Mouse (Mus musculus): ENCODE measurements around the gene Cd209g.
"Not testable (repeated sequence)": the region's sequence is repeated elsewhere in the genome, so short reads cannot be mapped to it uniquely, and the experiment has no call there.

Cd209g gene

DNA sequence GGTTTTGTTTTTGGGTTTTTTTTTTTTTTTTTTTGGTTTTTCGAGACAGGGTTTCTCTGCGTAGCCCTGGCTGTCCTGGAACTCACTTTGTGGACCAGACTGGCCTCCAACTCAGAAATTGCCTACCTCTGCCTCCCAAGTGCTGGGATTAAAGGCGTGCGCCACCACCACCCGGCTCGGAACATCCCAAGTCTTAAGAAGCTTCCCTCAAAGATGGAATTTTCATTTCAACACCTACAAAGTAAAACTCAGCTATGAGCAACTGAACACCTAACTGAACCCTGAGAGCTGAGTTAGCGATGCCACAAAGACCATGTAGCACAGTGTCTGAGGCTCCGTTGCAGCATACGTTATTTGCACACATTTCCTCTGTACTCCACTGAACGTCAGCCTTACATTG is at the start of gene Cd209g:
Cd209g (plus strand) TSS at position 301 of the 400 bp plus-strand sequence.
- DNase-seq: no peak

DNA sequence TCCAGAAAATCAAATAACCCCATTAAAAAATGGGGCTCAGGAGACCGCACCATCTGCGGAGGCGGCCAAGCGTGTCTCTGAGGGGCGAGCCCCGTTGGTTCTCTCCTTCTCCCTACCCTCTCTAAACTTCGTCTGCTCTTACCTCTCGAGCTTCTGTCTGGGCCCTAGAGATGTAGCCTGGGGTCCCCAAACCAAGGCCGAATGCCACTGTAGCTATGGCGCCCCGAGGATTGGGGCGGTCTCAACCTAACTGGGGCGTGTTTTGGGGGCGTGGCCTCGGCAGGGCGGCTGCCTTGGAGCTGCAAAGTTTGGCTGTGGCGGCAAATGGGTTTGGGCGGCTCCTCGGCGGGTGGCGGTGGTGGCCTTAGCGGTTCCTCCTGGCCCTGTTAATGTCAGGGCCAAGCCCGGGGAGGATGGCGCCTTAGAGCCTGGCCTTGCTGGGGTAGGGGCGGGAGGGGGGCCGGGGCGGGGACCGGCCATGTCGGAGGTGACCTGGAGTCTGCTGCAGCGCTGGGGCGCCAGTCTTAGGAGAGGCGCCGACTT is 46.6 kb upstream of the Cd209g start:
- DNase-seq: peak; percentile 4

DNA sequence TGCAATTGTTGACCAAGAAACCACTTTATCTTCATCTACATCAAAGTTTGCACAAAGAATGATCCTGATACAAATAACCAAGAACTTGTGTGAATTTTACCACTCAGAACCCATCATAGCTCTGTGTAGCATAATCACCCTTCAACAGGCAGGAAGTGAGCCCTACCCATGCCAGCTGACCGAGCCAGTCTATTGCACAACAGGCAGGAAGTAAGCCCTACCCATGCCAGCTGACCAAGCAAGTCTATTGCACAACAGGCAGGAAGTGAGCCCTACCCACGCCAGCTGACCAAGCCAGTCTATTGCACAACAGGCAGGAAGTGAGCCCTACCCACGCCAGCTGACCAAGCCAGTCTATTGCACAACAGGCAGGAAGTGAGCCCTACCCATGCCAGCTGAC is 45.4 kb upstream of the Cd209g start:
- DNase-seq: not testable (repeated sequence)

DNA sequence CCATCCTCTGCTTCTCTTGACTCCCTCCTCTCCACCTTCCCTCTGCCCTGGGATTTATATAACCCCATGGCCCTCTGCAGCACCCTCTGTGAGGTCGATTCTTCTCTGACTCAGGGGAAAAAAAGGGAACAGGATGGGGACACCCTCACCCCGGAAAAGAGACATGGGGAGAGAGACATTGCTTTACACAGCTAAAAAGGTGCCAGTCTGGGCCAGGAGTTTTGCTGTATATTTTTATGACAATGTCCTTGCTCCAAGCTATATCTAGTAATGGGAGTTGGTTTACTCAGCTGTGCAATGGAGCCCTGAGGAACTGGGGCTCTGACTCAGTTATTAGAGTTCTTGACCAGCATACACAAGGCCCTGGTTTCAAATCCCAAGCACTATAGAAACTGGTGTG is 28.2 kb upstream of the Cd209g start, which contains the start of gene Cd209f:
Cd209f (minus strand) TSS at position 101 of the 400 bp plus-strand sequence.
- DNase-seq: not testable (repeated sequence)

DNA sequence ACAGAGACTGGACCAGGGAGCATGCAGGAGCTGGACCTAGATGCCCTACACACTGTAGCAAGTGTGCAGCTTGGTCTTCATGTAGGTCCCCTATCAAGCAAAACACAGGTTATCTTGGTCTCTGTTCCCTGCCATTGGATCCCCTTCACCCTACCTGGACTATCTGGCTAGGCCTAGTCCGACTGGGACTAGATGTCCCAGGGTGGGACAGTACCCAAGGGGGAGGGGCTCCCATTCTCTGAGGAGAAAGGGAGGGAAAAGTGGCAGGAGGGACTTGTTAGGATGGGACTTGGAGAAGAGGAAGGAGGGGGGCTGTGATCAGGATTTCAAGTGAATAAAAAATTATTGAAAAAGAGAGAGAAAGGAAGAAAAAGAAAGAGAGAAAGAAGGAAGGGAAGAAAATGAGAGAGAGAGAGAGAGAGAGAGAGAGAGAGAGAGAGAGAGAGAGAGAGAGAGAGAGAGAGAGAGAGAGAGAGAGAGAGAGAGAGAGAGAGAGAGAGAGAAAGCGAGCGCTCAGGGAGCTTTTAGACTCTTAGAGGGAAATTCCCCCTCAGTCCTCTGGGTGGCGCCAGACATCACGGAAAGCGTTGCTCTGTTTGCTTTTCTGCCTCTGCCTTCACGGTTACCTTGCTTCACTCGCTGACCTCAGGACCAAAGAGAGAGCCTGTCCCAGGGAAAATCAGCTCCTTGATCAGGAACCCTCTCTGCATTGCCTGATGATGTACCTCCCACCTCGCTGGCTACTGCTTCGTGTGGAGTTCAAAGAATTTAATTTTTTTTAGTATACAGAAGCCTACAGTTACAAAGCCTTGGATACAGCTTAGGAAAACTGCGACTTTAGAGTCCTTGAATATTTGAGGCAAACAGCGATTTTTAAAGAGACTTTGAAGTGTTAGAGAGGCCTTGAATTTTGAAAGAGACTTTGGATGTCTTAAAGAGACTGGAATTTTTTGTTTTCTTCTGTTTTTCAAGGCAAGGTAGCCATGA is 6.1 kb downstream of the Cd209g start:
- DNase-seq: peak; percentile 78

DNA sequence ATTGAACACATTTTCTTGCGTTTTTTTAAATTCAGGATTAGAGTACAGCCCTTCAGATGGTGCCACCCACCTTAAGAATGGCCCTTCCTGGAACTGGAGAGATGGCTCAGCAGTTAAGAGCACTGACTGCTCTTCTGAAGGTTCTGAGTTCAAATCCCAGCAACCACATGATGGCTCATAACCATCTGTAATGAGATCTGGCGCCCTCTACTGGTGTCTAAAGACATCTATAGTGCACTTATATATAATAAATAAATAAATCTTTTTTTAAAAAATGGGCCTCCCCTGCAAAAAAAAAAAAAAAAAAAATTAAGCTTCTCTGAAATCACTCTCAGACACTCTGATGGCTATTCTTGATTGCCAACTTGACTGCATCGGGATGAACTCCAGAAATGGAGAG is 7.8 kb downstream of the Cd209g start:
- no peak for DNase-seq

DNA sequence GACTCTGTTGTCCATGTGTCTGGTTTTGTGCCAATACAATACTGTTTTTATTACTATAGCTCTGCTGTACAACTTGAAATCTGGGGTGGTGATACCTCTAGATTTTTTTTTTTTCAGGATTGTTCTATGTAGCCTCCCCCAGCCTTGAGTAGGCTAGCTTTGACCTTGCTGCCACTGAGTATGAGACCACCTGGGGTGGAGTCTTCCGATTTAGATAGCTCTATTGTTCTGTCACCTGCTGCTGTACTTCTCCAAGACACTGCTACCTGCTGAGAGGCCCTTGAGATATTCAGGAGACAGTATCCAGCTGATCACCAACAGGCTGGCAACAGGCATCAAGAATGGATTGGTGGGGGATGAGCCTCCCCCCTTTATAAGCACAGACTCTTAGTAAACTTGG is 13.4 kb downstream of the Cd209g start:
- DNase-seq: no peak

DNA sequence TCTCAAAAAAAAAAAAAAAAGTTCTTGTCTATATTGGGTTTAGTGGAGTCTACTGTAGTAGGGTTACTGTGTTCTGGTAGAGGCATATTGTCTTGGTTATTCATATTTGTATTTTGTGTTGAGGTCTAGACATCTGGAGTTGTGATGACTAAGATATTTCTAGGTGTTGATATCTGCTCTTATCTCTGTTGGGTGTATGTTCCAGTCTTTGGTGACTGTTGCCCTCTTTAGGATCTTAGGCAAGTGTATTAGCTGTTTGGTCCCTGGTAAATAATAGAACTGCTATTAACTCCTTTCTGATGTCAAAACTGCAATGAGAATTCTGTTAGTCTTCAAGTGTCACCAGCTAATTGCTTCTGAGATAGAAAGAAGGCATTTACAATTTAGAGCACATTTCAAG is 21.0 kb downstream of the Cd209g start:
- no peak for DNase-seq

DNA sequence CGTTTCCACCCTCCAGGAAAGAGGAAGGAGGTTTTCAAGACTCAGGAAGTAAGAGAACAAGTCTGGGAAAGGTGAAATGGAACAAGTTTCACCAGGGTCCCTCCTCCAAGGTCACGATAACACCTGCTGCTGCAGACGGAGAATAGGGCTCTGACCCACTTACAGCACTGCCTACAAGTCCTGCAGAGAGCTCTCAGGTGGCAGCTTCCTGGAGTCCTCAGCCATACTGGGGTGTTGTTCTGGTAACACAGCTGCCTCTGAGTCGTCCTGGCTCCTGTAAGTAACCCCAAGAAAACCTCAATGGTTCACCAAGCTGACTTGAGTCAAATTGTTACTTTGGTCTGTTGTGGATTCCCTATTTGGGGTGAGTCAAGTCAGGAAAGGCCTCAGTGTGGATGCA is 28.9 kb downstream of the Cd209g start:
- no peak for DNase-seq

DNA sequence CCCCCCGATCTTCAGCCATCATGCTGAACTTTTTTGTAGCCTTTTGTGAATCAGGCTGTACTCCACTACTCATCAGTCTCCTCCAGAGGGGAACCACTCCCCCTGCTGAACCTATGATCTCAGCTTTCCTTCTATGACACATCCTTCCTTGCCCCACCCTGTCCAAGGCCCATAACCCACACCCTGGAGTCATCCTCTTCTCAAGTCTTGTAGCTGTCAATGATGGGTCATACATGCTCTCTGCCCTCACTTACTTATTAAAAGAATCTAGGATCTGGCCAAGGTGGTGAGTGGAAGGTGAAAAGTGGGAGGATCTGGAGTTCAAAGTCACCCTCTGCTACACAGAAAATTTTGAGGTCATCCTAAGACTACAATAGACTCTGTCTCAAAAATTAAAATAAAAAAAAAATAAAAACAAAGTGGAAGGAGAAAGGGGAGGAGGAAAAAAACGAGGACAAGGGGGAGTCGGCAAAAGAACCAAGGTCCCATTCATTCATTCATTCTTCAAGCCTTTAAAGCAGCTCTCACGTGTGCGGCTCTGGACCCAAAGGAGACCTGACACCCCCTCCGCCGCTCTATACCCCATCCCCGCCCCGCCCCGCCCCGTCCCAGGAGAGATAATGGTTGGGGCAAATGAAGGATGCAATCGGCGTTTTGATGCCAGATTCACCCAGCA is 31.4 kb downstream of the Cd209g start:
- DNase-seq: peak; percentile 9

DNA sequence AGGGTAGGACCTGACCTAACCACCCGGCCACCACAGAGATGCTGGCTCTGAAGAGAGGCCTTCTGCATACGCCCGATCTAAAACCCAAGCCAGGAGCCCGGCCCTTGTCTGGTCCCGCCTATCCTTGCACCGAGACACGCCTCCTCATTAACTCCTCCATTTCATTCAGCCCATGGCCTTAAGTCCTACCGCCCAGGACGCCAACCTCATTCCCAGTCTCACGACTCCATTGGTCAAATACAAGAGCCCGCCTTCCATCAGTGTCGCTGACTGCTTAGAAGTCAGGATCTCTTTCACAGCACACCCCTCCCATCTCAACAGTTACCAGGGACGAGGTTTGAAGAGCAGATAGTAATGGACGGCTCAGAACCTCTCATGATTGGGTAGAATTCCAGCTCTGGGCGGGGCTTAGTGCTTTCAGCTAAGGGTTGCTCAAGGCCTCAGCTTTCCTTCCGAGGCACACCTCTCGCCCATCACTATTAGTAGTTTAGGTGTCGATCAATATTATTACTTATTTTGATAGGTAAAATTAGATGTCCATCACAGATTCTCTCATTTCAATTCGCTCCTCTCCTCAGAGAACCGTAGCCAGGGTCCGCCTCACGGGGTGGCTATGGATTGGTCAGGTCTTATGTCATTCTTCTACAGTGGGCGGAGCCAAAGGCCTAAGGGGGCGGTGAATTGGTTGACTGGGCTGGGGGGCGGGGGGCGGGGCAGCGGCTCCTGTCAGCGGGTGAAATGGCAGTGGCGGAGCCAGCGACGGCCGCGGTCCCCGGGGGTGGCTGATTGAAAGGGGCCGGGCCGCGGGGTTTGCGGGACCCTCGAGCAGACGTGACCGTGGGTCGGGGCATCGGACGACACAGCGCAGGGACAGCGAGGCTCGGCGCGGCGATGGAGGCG is 32.2 kb downstream of the Cd209g start, which contains the start of gene Evi5l:
Evi5l (plus strand) TSS at position 716 of the 900 bp plus-strand sequence.
- DNase-seq: peak; percentile 100

DNA sequence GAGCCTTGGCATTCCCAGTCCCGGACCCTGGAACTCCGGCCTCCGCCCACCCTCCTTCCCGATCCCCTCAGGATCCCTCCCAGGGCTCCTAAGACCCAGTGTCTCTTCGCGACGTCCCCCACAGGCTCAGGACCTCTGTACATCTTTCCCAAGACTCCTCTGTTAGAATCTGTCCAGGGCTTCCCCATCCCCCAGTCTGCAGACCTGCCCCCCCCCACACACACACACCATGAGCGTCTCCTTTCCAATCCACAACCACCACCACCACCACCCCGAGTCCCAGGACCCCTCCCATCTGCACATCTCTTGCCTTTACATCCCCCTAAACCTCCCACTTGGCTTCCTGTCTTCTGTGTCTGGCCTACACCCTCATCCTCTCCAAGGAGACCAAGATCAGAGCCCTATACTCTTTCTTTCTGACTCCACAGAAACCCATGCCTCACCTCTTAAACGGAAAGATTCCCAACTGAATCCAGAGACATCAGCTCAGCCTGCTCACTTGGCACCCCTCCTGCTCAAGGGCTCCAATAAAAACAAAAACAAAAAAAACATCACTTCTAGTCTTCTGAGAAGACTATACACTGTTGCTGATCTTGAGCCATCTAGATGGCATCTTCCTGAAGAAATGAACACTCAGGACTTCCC is 33.1 kb downstream of the Cd209g start:
- no peak for DNase-seq

DNA sequence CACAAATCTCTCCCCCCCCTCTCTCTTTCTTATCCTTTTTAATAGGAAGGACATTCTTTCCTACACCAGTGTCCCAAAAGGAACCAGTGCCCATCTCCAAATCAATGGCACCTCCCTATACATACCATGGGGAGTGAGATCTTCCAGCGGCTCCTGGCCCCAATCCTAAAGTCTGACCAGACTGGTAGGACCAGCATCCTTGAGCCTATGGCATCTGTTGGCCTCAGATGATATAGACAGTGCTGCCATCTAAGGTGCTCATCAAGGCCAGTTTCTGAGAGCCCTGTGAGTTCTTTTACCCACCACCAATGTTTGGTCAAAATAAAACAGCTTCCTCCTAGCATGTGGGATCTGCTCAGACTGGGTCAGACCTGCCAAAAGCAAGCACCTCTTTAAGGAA is 34.0 kb downstream of the Cd209g start:
- no peak for DNase-seq

DNA sequence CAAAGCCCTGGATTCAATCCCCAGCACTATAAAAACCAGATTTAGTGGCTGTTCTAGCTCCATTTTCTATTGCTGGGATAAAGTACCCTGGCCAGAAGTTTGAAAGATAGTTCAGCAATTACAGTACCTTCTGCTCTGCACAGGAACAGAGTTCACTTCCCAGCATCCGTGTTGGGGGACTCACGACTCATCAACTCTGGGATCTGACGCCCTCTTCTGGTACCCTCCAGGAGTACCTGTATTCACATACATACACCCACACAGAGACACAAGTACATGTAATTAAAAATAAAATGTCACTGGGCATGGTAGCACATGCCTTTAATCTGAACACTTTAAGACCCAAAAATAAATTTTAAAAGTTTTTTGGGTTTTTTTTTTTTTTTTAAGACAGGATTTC is 38.6 kb downstream of the Cd209g start:
- DNase-seq: no peak

DNA sequence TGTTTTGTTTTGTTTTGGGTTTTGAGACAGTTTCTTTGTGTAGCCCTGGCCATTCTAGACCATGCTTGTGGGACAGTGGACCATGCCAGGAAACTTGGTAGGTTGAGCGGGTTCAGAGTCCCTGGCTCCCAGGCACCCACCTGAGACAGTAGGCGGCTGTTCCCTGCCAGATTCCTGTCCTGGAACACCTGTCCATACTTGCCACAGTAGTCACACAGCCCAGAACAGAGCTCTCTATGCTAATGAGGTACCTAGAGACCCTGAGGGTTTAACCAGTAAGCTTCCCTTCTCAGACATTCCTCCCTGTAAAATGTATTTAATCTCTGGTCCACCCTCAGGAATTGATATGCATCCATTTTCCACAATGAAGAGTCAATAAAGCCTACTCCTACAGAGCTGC is 40.1 kb downstream of the Cd209g start:
- DNase-seq: no peak

DNA sequence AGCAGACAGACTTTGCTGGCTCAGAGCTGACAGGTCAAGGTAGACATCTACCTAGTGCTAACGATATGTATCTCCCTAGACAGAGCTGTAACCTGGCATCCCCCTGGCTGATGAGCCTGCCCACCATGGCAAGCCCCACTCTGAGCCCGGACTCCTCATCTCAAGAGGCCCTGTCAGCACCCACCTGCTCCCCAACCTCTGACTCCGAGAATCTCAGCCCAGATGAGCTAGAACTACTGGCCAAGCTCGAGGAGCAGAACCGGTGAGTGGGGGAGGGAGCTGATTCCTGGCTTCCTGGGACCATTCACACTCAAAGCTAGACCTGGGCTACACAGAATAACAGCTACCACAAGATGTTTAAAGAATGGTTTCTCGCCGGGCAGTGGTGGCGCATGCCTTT is 49.5 kb downstream of the Cd209g start:
- no peak for DNase-seq

DNA sequence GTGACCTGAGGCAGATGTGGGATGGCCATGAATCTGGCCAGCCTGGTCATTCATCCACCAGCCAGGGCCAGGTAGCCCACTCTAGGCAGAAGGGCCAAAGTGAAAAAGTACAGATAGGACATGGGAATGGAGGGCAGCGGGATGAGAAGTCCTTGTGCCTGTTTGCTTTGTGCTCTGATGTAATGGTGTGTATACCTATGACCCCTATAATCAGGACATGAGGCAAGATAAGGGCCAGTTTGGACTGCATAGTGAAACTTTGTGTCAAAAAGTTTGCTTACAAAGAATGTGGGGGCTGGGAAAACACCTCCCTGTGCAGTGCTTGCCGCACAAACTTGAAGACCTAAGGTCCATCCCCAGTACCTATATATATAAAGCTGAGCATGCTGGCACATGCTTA is 52.3 kb downstream of the Cd209g start:
- DNase-seq: no peak
